In the genomic region with DNA sequence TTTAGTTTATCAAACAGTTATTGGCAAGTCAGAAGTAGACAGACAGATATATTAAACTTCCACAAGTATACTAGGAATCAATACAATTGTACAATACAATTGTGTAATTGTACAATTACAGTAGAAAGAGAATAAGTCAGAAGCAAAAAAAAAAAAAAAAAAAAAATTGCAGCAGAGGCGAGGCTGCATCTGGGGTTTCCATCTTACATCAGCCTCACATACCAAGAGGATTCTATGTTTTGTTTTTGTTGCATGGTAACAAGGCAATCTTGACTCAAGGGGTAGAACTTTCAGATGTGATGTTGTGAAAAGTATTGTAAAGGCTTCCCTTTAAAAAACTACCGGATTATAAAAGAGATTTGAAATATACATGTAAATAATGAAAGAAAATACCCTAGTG, we compare ENCODE assay signal across 9 mouse cellular contexts. TPM values are rescaled to one million over a fixed set of nuclear protein-coding genes. Genes with fewer than 3 reads are reported as not detected.
DNase-seq lines count a peak whose midpoint lies in the region; ATAC-seq and TF ChIP-seq lines count a peak whose summit lies in the region.
"Had no signal": no experiment of that assay in that cellular context is flagged by ENCODE, and none has a peak within 500 bp of the region (broad histone marks: within the 10 kb centered on the region; RNA-seq: fewer than 3 reads in every experiment).

No protein-coding gene starts in this region.

- TF ChIP-seq CTCF in brain, embryonic 14.5 days (IDR thresholded peaks at IDR 0.05; ENCODE audit: borderline replicate concordance, extremely low read depth, insufficient read depth, insufficient read length): no peak

- peaks cover 3% of the 10 kb centered on the region for H3K36me3 ChIP-seq in megakaryocyte, embryonic 14.5 days (replicated peaks; ENCODE audit: low read length)
- H3K36me3 ChIP-seq: midbrain, embryonic 12.5 days had no signal

- no peak for TF ChIP-seq POLR2A in brain, embryonic 14.5 days (IDR thresholded peaks at IDR 0.05; ENCODE audit: borderline replicate concordance, extremely low read depth, insufficient read depth, insufficient read length, poor library complexity, severe bottlenecking)

- H3K4me3 ChIP-seq in megakaryocyte, embryonic 14.5 days (replicated peaks): peak overlapping the region; percentile 96

- ATAC-seq in megakaryocyte, adult 5-6 weeks (ENCODE audit: poor library complexity, severe bottlenecking): no peak
- ATAC-seq in inflammation-experienced regulatory T-cells, adult 6 months: no peak

- DNase-seq in heart, adult 8-10 months (ENCODE audit: low spot score): peak; percentile 5
- DNase-seq in heart, adult 18-20 months: no peak
- peak; percentile 11 for DNase-seq in brain, embryonic 14.5 days (ENCODE audit: low read depth)
- DNase-seq in retina, postnatal 1 day: peak; percentile 3
- no peak for DNase-seq in thymus, postnatal 14 days

- no peaks in the 10 kb centered on the region for H3K9me3 ChIP-seq in megakaryocyte, embryonic 14.5 days
- H3K9me3 ChIP-seq: midbrain, embryonic 12.5 days had no signal

- peaks cover 38% of the 10 kb centered on the region for H3K4me1 ChIP-seq in megakaryocyte, embryonic 14.5 days

- no peaks in the 10 kb centered on the region for H3K27me3 ChIP-seq in megakaryocyte, embryonic 14.5 days (replicated peaks)
- H3K27me3 ChIP-seq: midbrain, embryonic 12.5 days had no signal

RNA-seq across cellular contexts. Expression of a gene that starts 0.5 kb away (rescaled TPM):
- total RNA-seq in heart, adult 8-10 months (2022): 10 to 100 TPM; 11.2 to 16.0 (median 15.1) TPM
- 10 to 100 TPM; 13.9 to 16.5 TPM for total RNA-seq in heart, adult 18-20 months (2021)
- 0.44 and 4.5 TPM in 2 replicates for polyA plus RNA-seq in megakaryocyte, embryonic 14.5 days (2012; ENCODE audit: insufficient read depth, low replicate concordance)
- total RNA-seq in megakaryocyte, adult 5-6 weeks (2015): 14.4 and 14.6 TPM in 2 replicates
- total RNA-seq in megakaryocyte, adult 5-6 weeks (2017): 9.4 and 17.7 TPM in 2 replicates
- polyA plus RNA-seq in brain, embryonic 14.5 days (2012; rRNA removed): 8.6 and 10.8 TPM in 2 replicates
- 1 to 10 TPM; 6.5 to 8.0 (median 7.3) TPM for polyA plus RNA-seq in inflammation-experienced regulatory T-cells, adult 6 months (2017; shearing (Covaris generic))

Comparison
In these comparisons a context has a peak if more than half of its experiments do, and no peak if none do; other contexts are left out.
1. DNase-seq: peak in heart, adult 8-10 months (single experiment), brain, embryonic 14.5 days (single experiment) and retina, postnatal 1 day (single experiment); none in heart, adult 18-20 months (0 of 2) and thymus, postnatal 14 days (single experiment).